Mouse (Mus musculus) activated CD4-positive, CD25-positive, alpha-beta regulatory T cell, adult 4 months (primary cell): ENCODE results near the gene Uhrf1bp1l. TPM values are rescaled to one million over a fixed set of nuclear protein-coding genes. Genes with fewer than 3 reads are reported as not detected.
A peak's percentile ranks its signal among the peaks of the same experiment; 100 is the strongest.
"Not testable (repeated sequence)": the region's sequence is repeated elsewhere in the genome, so short reads cannot be mapped to it uniquely, and the experiment has no call there.

ENCODE experiments used
- ATAC-seq: one replicate; pipeline ENCODE4 v1.8.0; 2017
- polyA plus RNA-seq, 2 experiments: library from polyadenylated mRNA; unstranded; fragments of 100-300 nt; shearing (Covaris generic); gene quantifications; one replicate each; pipeline ENCODE4 v1.2.1; 2017

Uhrf1bp1l gene
- 10 to 100 TPM; 24.6 to 33.1 TPM for polyA plus RNA-seq

DNA sequence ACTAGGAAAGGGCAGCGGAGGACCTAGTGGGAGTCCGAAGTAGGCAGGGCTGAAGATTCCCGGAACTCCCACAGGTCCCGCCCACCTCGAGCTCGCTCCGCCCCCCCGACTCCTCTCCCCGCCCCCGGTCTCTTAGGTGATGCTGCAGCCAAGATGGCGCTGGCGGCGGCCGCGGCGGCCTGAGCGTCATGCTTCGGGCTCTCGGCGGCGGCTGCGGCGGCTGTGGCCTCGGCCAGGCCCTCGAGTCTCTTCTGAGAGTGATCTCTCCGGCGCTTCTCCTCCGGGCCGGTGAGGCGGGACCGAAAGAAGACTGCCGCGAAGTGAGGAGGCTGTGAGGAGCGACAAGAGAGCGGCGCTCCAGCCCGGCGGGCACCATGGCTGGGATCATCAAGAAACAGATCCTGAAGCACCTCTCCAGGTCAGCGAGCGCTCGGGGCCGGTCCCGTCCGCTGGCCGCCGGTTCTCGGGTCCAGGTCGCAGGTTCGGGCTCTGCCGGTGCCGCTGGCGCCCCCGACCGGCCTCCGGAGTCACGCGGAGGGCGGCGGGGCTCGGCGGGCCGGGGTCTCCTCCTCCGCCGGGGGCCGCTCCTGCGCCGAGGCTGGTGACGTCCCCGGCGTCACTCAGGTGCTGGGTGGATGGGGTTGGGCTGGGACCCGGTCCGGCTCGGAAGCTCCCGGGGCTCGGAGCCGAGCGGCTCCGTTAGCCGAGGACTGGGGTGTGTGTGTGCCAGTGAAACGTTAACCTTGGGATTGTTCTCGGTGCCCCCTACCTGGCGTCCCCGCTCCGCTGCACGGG lies at the start of gene Uhrf1bp1l:
TSS of gene Uhrf1bp1l (plus strand) at position 121 of the 795 bp plus-strand sequence.
- peak; percentile 66 for ATAC-seq

- no peak for ATAC-seq
Measured at GRCm38 (mm10) chr10:89695194-89695911, 49.4 kb upstream of the Uhrf1bp1l start.

DNA sequence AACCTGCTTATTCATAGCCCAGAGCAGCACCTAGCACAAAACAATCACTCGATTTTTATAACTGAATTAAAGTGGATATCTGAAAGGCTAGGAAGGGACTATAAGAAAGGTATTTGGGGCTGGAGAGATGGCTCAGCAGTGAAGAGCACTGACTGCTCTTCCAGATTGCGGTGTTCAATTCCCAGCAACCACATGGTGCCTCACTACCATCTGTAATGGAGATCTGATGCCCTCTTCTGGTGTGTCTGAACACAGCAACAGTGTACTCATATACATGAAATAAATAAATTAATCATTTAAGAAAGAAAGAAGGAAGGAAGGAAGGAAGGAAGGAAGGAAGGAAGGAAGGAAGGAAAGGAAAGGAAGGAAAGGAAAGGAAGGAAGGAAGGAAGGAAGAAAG lies 48.5 kb upstream of the Uhrf1bp1l start:
- ATAC-seq = not testable (repeated sequence)

GRCm38 (mm10) chr10:89697956-89698355 lies 46.8 kb upstream of the Uhrf1bp1l start:
- no peak for ATAC-seq

DNA sequence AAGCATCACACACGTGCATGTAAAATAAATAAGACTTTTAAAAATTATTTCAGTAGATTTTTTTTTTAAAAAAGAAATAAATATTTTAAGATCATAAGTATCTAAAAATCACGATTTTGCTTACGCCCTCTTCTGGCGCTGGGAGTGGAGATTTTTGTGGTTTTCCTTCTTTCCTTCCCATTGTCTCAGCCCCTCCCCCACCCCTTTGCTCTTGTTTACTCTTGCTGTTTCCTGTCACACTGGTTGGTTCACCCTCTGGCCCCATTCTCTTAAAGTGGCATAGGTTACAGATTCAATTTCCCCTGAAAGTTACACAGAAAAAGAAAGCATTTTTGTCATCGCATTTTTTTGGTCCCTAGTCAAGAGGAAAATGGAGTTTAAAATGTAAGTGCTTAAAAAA lies 41.7 kb upstream of the Uhrf1bp1l start:
- peak; percentile 94 for ATAC-seq

DNA sequence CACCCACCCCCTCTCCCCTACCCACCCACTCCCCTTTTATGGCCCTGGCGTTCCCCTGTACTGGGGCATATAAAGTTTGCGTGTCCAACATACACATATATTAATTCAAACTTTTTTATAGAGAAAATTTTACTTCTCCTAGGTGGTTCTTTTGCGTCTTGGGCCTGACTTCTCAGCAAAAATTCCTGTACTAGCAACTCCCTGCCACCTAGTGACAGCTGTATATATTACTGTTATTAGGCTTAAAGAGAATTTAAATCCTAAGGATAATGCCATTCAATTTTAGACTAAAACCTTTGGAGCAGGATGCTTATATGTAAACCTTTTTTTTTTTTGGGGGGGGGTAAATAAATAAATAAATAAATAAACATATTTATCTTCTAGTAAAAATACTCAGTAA lies 37.4 kb upstream of the Uhrf1bp1l start:
- ATAC-seq = no peak

GRCm38 (mm10) chr10:89708720-89709119 lies 36.1 kb upstream of the Uhrf1bp1l start:
- ATAC-seq = peak; percentile 40

DNA sequence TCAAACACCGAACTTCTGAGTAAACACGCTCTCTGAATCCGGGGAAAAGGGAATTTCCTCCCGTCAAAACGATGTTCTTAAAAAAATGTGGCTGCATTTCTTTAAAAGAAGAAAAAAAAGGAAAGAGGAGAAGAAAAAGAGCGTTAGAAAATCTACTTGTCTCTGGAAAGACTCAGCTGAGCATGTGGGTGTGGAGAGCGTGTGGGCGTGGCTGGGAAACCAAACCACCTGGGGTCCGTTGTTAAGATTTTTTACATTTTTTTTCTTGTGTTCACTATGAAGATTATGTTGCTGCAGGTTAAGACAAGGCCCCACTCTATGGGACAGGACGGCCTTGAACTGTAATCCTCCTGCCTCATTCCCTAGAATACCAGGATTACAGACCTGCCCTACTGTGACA lies 29.9 kb upstream of the Uhrf1bp1l start:
- ATAC-seq = no peak

DNA sequence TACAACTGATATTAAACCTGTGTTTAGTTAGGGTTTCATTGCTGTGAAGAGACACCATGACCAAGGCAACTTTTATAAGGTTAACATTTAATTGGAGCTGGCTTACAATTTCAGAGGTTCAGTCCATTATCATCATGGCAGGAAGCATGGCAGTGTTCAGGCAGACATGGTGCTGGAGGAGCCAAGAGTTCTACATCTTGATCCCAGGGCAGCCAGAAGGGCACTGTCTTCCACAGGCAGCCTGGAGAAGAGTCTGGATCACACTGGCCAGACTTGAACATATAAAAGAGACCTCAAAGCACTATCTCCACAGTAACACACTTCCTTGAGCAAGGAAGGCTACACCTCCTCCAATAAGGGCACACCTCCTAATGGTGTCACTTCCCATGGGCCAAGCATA lies 24.5 kb upstream of the Uhrf1bp1l start:
- no peak for ATAC-seq

DNA sequence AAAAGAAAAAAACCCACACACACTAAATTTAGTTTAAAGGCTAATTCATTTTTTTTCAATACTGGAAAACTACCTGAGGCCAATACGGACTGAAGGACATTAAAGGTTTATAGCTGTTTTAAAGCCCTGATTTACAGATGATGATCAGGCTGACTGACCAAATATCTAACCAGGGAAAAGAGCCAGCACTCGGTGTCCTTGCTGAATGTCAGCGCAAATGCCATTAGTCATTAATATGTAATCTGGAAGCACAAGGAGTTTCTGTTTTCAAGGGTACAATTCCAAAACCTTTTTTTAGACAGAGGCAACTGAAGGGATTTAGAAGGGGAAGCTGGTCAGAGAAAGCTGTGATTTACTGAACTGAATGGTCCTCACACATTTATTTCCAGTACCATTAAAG lies 24.0 kb upstream of the Uhrf1bp1l start:
- no peak for ATAC-seq

- no peak for ATAC-seq
Measured at GRCm38 (mm10) chr10:89722247-89723195, 22.3 kb upstream of the Uhrf1bp1l start.

DNA sequence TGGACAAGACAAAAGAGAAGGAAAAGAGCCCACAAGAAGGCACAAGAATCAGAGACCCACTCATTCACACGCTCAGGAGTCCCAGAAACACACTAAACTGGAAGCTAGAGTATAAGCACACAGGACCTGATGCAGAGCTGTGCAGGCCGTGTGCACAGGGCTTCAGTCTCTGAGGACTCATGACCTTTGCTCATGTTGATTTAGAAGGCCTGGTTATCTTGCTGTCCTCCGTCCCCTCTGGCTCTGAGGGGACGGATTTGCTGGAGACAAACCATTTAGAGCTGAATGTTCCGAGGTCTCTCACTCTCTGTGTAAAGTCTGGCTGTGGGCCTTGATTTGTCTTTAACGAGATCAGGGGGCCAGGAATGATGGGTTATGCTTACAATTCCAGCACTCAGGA lies 14.4 kb upstream of the Uhrf1bp1l start:
- no peak for ATAC-seq

- no peak for ATAC-seq
Measured at GRCm38 (mm10) chr10:89731341-89731740, 13.4 kb upstream of the Uhrf1bp1l start.

DNA sequence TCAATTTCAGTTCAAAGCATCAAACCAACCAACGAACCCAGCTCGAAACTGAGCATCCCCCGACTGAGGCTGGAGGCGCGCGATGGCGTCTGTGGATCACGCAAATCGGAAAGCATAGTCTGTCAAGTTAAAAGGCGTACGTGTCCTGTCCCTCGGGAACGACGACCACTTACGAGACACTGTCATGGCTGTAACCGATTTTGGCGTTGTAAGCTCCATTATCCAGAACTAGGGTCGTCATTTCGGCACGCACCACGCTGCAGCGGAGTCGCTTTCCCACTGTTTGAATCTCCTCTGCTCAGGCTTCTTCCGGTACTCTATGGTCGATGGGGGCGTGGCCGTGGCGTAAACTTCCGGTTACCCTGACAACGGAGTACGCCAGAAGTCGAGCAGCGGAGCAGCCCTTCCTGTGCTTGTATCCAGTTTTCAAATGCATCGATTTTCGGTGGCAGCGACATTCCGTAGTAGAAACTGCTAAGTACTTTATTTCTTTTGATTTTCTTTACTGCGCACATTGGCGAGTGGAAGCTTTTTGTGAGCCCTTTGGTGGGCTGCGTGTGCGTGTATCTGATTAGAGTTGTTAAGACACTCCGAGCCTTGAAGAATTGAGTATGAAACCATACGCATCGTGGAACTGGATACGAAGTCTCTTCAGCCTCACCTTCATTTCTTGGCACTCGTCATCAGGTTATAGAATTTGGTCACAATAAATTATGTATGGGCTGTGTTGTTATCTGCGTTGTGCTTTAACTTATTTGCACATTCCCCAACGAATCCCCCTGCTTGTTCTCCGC lies 12.6 kb upstream of the Uhrf1bp1l start, which contains the start of gene Actr6:
TSS of gene Actr6 (minus strand) at position 295 of the 794 bp plus-strand sequence.
- ATAC-seq = peak; percentile 99

DNA sequence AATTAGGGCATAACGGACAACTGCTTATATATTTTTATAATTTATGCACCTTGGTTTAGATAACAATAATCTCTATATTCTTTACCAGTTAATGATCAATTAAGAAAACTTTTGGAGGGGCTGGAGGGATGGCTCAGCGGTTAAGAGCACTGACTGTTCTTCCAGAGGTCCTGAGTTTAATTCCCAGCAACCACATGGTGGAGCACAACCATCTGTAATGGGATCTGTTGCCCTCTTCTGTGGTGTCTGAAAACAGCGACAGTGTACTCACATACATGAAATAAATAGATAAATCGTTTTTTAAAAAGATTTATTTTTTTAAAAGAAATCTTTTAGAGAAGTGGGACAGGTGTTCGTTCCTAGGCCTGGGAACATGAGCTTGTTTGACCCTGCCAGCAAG lies 7.7 kb upstream of the Uhrf1bp1l start:
- no peak for ATAC-seq

- ATAC-seq = no peak
Measured at GRCm38 (mm10) chr10:89737887-89738286, 6.9 kb upstream of the Uhrf1bp1l start.

DNA sequence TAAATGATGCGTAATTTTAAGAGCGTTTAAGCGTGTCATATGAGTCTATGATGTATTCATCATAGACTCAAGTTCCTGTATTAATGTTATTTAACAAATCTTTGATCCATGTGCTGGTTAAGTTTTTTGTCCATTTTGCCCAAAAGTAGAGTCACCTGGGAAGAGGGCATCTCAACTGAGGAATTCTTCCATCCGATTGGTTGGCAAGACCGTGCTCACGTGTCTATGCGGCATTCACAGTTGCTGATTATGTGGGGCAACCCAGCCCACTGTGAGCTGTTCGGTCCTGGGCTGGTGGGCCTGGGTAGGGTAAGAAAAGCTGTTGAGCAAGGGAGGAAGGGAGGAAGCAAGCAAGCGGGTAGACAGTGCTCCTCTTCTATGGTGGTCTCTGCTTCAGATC lies 6.4 kb upstream of the Uhrf1bp1l start:
- ATAC-seq = no peak

DNA sequence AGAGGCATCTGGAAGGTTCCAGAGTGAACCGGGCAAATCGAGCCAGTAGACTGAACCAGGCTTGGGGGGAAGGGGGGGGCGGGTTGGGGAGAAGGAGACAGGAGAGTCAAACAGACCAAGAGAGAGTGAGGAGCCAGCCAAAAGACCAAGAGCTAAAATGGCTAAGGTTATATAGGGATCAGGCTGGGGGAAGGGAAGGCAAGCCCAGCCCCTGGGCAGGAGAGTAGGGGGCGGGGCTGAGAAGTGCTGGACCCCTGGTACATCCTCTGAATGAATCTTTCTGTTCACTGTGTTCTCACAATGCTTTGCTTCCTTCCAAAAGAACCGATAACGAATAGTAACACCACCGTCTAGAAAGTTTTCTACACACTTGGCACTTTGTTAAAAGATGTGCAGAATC lies 5.1 kb upstream of the Uhrf1bp1l start:
- no peak for ATAC-seq

- no peak for ATAC-seq
Measured at GRCm38 (mm10) chr10:89740995-89741394, 3.8 kb upstream of the Uhrf1bp1l start.

DNA sequence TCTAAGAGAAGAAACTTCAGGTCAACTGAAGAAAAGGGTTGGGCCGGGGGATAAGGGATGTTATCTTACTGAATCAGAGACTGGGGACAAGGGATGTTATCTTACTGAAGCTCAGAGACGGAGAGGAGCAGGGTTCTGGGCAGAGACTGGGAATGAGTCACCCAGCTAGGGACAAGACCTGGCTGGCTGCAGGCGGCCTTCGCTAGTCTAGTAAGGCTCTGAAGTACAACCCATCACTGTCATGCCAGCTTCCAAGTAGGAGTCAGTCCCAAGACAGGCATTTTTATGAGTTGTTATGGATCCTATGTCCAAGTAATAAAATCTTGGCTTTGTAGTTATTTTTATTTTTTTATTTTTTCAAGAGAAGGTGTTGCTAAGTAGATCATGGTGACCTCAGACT lies 1.5 kb upstream of the Uhrf1bp1l start:
- no peak for ATAC-seq

DNA sequence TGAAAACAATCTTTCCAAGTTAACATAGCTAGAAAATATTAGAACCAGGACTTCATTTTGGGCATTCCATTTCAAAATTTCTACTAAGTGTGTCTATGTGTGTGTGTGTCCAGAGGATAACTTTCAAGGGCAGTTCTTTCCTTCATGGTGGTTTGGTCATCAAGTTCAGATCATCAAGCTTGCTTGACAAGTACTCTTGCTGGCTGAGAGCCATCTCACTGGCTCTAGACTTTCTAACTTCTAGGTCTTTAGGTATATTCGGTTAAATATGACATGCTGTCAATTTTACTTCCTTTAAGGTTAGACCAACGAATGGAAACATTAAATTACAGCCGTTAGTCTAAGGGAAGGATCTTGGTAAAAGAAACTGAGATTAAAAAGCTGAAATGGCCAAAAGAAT lies 450 bp upstream of the Uhrf1bp1l start:
- no peak for ATAC-seq

- ATAC-seq = peak; percentile 9
Measured at GRCm38 (mm10) chr10:89745666-89746020, 852 bp downstream of the Uhrf1bp1l start.
